ENCODE assay signal across 9 mouse cellular contexts in the genomic region with DNA sequence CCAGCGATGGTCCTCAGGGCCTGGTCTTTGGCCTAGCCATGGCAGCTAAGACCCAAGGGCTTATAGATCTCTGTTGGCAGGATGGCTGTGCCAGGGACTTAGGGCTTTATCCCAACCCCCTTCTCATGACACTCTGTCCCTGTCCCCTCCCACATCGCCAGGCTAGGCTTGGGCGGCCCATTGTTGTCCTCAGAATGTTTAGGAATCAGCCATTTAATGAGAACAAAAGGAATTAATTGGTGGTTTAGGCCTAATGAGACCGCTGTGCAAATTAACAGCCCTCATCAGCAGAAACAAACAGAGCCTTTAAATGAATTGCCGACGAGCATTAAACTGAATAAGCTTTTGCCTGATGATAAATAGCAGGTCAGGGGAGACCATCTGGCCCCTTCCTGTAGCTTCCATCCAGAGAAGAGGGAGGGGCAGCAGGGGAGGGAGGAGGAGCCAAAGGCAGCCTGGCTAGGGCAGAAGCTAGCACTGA.
A peak's percentile ranks its signal among the peaks of the same experiment; 100 is the strongest.
DNase-seq lines count a peak whose midpoint lies in the region; ATAC-seq lines count a peak whose summit lies in the region.
"Had no signal": no experiment of that assay in that cellular context is flagged by ENCODE, and none has a peak within 500 bp of the region (broad histone marks: within the 10 kb centered on the region; RNA-seq: fewer than 3 reads in every experiment).

No protein-coding gene starts in this region.

- H3K4me2 ChIP-seq in hindbrain, embryonic 11.5 days (replicated peaks; ENCODE audit: low read depth, low read length) = no peak overlapping the region
- H3K4me2 ChIP-seq in heart, embryonic 11.5 days = no peak overlapping the region

- H3K4me1 ChIP-seq in hindbrain, embryonic 11.5 days (replicated peaks; ENCODE audit: control insufficient read depth, insufficient read depth, low read length) = peaks cover 14% of the 10 kb centered on the region
- H3K4me1 ChIP-seq in midbrain, embryonic 10.5 days = peaks cover 42% of the 10 kb centered on the region
- no peaks in the 10 kb centered on the region for H3K4me1 ChIP-seq in heart, embryonic 11.5 days (ENCODE audit: control insufficient read depth, insufficient read depth, low read length)

- H3K9me3 ChIP-seq in hindbrain, embryonic 11.5 days (ENCODE audit: control insufficient read depth, low read length) = no peaks in the 10 kb centered on the region; the same call in 1 of the 2 replicates
- H3K9me3 ChIP-seq in midbrain, embryonic 10.5 days (replicated peaks) = peaks cover 11% of the 10 kb centered on the region; the same call in 1 of the 2 replicates
- H3K9me3 ChIP-seq in heart, embryonic 11.5 days (replicated peaks; ENCODE audit: control insufficient read depth, low read length) = peaks cover 2% of the 10 kb centered on the region; the same call in 1 of the 2 replicates

- 20% methylated on average over 6 of the region's 6 CpGs for WGBS in hindbrain, embryonic 11.5 days
- 26% methylated on average over 6 of the region's 6 CpGs for WGBS in midbrain, embryonic 10.5 days
- WGBS in heart, embryonic 11.5 days (ENCODE audit: insufficient replicate concordance) = 39% methylated on average over 6 of the region's 6 CpGs

- no peak overlapping the region for H3K4me3 ChIP-seq in hindbrain, embryonic 11.5 days (ENCODE audit: low read depth, low read length)
- no peak overlapping the region for H3K4me3 ChIP-seq in midbrain, embryonic 10.5 days
- no peak overlapping the region for H3K4me3 ChIP-seq in heart, embryonic 11.5 days (ENCODE audit: low read depth, low read length)

- DNase-seq in right cerebral cortex, adult 18-20 months = peak; percentile 2
- DNase-seq in right cerebral cortex, postnatal 10 days (ENCODE audit: low spot score in 2 of 2) = no peak
- peak; percentile 80 for DNase-seq in hindbrain, embryonic 11.5 days (ENCODE audit: low spot score)
- peak; percentile 56 for DNase-seq in midbrain, embryonic 10.5 days (ENCODE audit: low spot score)
- no peak for DNase-seq in ovary, postnatal 10 days (ENCODE audit: low spot score)
- DNase-seq in right cerebral cortex, adult 2 months (ENCODE audit: low spot score in 2 of 2) = no peak

- H3K27ac ChIP-seq in hindbrain, embryonic 11.5 days (ENCODE audit: low read depth, low read length) = peak overlapping the region; percentile 40; the same call in 1 of the 2 replicates
- H3K27ac ChIP-seq in midbrain, embryonic 10.5 days (replicated peaks) = peak overlapping the region; percentile 82
- no peak overlapping the region for H3K27ac ChIP-seq in heart, embryonic 11.5 days (ENCODE audit: low read depth, low read length)
- H3K27ac ChIP-seq: macrophage had no signal

- ATAC-seq in hindbrain, embryonic 11.5 days (ENCODE audit: low FRiP score) = peak; percentile 92
- no peak for ATAC-seq in megakaryocyte progenitor cell, adult 5-6 weeks (replicated peaks; ENCODE audit: poor library complexity)
- no peak for ATAC-seq in heart, embryonic 11.5 days (replicated peaks; ENCODE audit: insufficient number of reproducible peaks, low FRiP score, low TSS enrichment)

- H3K36me3 ChIP-seq in hindbrain, embryonic 11.5 days (ENCODE audit: control insufficient read depth, insufficient read depth, low read length) = no peaks in the 10 kb centered on the region
- no peaks in the 10 kb centered on the region for H3K36me3 ChIP-seq in midbrain, embryonic 10.5 days
- H3K36me3 ChIP-seq in heart, embryonic 11.5 days (ENCODE audit: control insufficient read depth, insufficient read depth, low read length) = no peaks in the 10 kb centered on the region

- no peak overlapping the region for H3K9ac ChIP-seq in hindbrain, embryonic 11.5 days (ENCODE audit: low read depth, low read length)
- no peak overlapping the region for H3K9ac ChIP-seq in heart, embryonic 11.5 days (ENCODE audit: low read depth, low read length)

- no peaks in the 10 kb centered on the region for H3K27me3 ChIP-seq in hindbrain, embryonic 11.5 days (ENCODE audit: control insufficient read depth, insufficient read depth, low read length)
- peaks cover 3% of the 10 kb centered on the region; the same call in 1 of the 2 replicates for H3K27me3 ChIP-seq in midbrain, embryonic 10.5 days (ENCODE audit: low read depth, poor library complexity, severe bottlenecking)
- no peaks in the 10 kb centered on the region for H3K27me3 ChIP-seq in heart, embryonic 11.5 days (ENCODE audit: control insufficient read depth, insufficient read depth, low read length)

Comparison
In these comparisons a context has a peak if more than half of its experiments do, and no peak if none do; other contexts are left out.
1. DNase-seq: peak in right cerebral cortex, adult 18-20 months (single experiment), hindbrain, embryonic 11.5 days (single experiment) and midbrain, embryonic 10.5 days (single experiment); none in right cerebral cortex, postnatal 10 days (0 of 2), ovary, postnatal 10 days (single experiment) and right cerebral cortex, adult 2 months (0 of 2).